Mouse (Mus musculus) forebrain, embryonic 10.5 days (tissue): Measurements from ENCODE around the gene Dot1l. TPM values are rescaled to one million over a fixed set of nuclear protein-coding genes. Genes with fewer than 3 reads are reported as not detected.

ENCODE experiments used
- DNase-seq: peaks from one replicate; pipeline ENCODE4 v3.0.0-alpha.2; 2017; ENCODE audit warnings: low spot score; ENCODE audit errors: extremely low spot score
- H3K27ac ChIP-seq: fragments of 300-500 bp; sonication (generic); 2 replicates; pipeline ENCODE4 v1.5.1; 2016; ENCODE audit warnings: mild to moderate bottlenecking
- H3K27me3 ChIP-seq: fragments of 300-500 bp; sonication (generic); 2 replicates; pipeline ENCODE4 v1.6.1; 2016; ENCODE audit warnings: mild to moderate bottlenecking; ENCODE audit not compliant: poor library complexity, severe bottlenecking
- H3K36me3 ChIP-seq: fragments of 300-500 bp; sonication (generic); replicated peaks from 2 replicates; pipeline ENCODE4 v1.6.1; 2016; ENCODE audit warnings: mild to moderate bottlenecking, moderate library complexity
- H3K4me1 ChIP-seq: fragments of 300-500 bp; sonication (generic); 2 replicates; pipeline ENCODE4 v1.6.1; 2016
- H3K4me3 ChIP-seq: fragments of 300-500 bp; sonication (generic); 2 replicates; pipeline ENCODE4 v1.5.1; 2016; ENCODE audit warnings: mild to moderate bottlenecking, moderate library complexity
- H3K9me3 ChIP-seq: fragments of 300-500 bp; sonication (generic); 2 replicates; pipeline ENCODE4 v1.6.1; 2016; ENCODE audit warnings: mild to moderate bottlenecking, moderate library complexity
- WGBS: fragments of 180-500 bp; shearing (Covaris S2); methylation state at CpG from one replicate; pipeline ENCODE4 v1.1.7; 2016; 5-methylcytosine and 5-hydroxymethylcytosine counted together
- polyA plus RNA-seq: library from polyadenylated mRNA; unstranded; fragments of >200 nt; fragmentation: Nextera tagmentation; extraction: Ambion mirVana; gene quantifications from 2 replicates; pipeline ENCODE4 v1.2.1, GENCODE M21; 2016

Dot1l gene
- polyA plus RNA-seq, 1 experiment from 2014 or later: 20.8 TPM

- H3K4me1 ChIP-seq: peaks cover 45% of the 10 kb centered on the region
- WGBS: 4% methylated on average over 18 of the region's 18 CpGs
- H3K9me3 ChIP-seq: no peaks in the 10 kb centered on the region
- peak overlapping the region; percentile 93 for H3K4me3 ChIP-seq
- peak overlapping the region; percentile 99 for H3K27ac ChIP-seq
- DNase-seq: no peak
- H3K27me3 ChIP-seq: no peaks in the 10 kb centered on the region
- peaks cover 72% of the 10 kb centered on the region for H3K36me3 ChIP-seq
Measured at GRCm38 (mm10) chr10:80799070-80799566, 44.1 kb downstream of the Dot1l start.

GRCm38 (mm10) chr10:80802204-80802912 lies 47.4 kb downstream of the Dot1l start:
- no peak for DNase-seq
- Histone ChIP-seq H3K9me3 (no peaks in the 10 kb centered on the region), H3K36me3 (peaks cover 60% of the 10 kb centered on the region), H3K4me1 (peaks cover 53% of the 10 kb centered on the region), H3K27ac (no peak overlapping the region), H3K4me3 (0 out of 2 replicates have a peak overlapping the region, but pooled peaks have one; percentile 11), H3K27me3 (peaks cover 24% of the 10 kb centered on the region)
- 95% methylated on average over 10 of the region's 10 CpGs for WGBS

GRCm38 (mm10) chr10:80802996-80803395 lies 48.0 kb downstream of the Dot1l start:
- Histone ChIP-seq H3K27ac (no peak overlapping the region), H3K27me3 (peaks cover 30% of the 10 kb centered on the region), H3K4me3 (peak overlapping the region; percentile 9; the same call in 1 of the 2 replicates), H3K9me3 (no peaks in the 10 kb centered on the region), H3K4me1 (peaks cover 53% of the 10 kb centered on the region), H3K36me3 (peaks cover 60% of the 10 kb centered on the region)
- 83% methylated on average over 3 of the region's 3 CpGs for WGBS
- no peak for DNase-seq

DNA sequence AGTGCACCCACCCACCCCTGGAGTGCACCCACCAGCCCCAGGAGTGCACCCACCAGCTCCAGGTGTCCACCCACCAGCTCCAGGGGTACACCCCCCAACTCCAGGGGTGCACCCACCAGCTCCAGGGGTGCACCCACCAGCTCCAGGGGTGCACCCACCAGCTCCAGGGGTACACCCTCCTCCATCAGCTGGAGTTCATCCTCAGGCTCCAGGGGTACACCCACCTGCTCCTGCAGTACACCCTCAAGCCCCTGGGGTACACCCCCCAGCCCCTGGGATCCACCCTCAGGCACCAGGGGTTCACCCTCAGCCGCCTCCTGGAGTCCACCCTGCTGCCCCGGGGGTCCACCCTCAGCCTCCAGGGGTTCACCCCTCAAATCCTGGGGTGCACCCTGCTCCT lies 49.3 kb downstream of the Dot1l start:
- H3K36me3 ChIP-seq: peaks cover 60% of the 10 kb centered on the region
- peaks cover 43% of the 10 kb centered on the region for H3K27me3 ChIP-seq
- no peak for DNase-seq
- 100% methylated on average over 2 of the region's 2 CpGs for WGBS
- H3K27ac ChIP-seq: no peak overlapping the region
- H3K9me3 ChIP-seq: no peaks in the 10 kb centered on the region
- peak overlapping the region; percentile 3; the same call in 1 of the 2 replicates for H3K4me3 ChIP-seq
- peaks cover 64% of the 10 kb centered on the region for H3K4me1 ChIP-seq

DNA sequence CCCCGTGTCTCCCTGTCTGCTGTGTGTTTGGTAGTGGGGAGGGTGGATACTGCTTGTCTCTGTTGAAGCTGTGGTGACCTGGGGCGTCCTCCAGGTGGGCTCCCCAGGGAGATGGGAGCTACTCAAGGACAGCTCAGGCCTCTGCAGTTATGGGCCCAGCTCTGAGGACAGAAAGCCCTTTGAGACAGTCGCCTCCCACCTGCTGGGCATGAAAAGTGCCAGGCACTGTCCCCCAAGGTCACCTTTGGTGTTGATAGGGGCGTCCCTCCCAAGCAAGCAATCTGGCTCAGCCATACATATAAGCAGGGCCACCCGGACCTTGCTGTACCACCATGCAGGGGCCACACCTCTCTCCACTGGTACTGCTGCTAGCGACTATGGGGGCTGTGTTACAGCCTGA lies 49.9 kb downstream of the Dot1l start, which contains the start of gene Amh:
Gene Amh, plus strand, starts transcription at position 328 of the 400 bp plus-strand sequence.
- Histone ChIP-seq H3K9me3 (no peaks in the 10 kb centered on the region), H3K4me1 (peaks cover 63% of the 10 kb centered on the region), H3K4me3 (peak within 1 kb of the TSS; percentile 61), H3K27me3 (peaks cover 49% of the 10 kb centered on the region), H3K36me3 (peaks cover 59% of the 10 kb centered on the region), H3K27ac (no peak within 1 kb of the TSS)
- no peak for DNase-seq
- 67% methylated on average over 6 of the region's 6 CpGs for WGBS

GRCm38 (mm10) chr10:80805322-80805721 lies 50.3 kb downstream of the Dot1l start:
- H3K4me3 ChIP-seq: peak overlapping the region; percentile 61
- no peak overlapping the region for H3K27ac ChIP-seq
- no peaks in the 10 kb centered on the region for H3K9me3 ChIP-seq
- peaks cover 55% of the 10 kb centered on the region for H3K36me3 ChIP-seq
- H3K27me3 ChIP-seq: peaks cover 53% of the 10 kb centered on the region
- peaks cover 63% of the 10 kb centered on the region for H3K4me1 ChIP-seq
- no peak for DNase-seq
- 84% methylated on average over 5 of the region's 5 CpGs for WGBS

GRCm38 (mm10) chr10:80805925-80806324 lies 50.9 kb downstream of the Dot1l start:
- peak overlapping the region; percentile 61; the same call in 1 of the 2 replicates for H3K4me3 ChIP-seq
- DNase-seq: peak; percentile 77
- H3K27me3 ChIP-seq: peaks cover 59% of the 10 kb centered on the region
- peaks cover 60% of the 10 kb centered on the region for H3K4me1 ChIP-seq
- no peaks in the 10 kb centered on the region for H3K9me3 ChIP-seq
- no peak overlapping the region for H3K27ac ChIP-seq
- WGBS: 23% methylated on average over 3 of the region's 3 CpGs
- H3K36me3 ChIP-seq: peaks cover 49% of the 10 kb centered on the region

GRCm38 (mm10) chr10:80806341-80807056 lies 51.5 kb downstream of the Dot1l start:
- peak; percentile 29 for DNase-seq
- Histone ChIP-seq H3K36me3 (peaks cover 43% of the 10 kb centered on the region), H3K4me1 (peaks cover 57% of the 10 kb centered on the region), H3K9me3 (no peaks in the 10 kb centered on the region), H3K27ac (peak overlapping the region; percentile 85), H3K27me3 (peaks cover 65% of the 10 kb centered on the region), H3K4me3 (peak overlapping the region; percentile 61)
- 39% methylated on average over 34 of the region's 34 CpGs for WGBS

DNA sequence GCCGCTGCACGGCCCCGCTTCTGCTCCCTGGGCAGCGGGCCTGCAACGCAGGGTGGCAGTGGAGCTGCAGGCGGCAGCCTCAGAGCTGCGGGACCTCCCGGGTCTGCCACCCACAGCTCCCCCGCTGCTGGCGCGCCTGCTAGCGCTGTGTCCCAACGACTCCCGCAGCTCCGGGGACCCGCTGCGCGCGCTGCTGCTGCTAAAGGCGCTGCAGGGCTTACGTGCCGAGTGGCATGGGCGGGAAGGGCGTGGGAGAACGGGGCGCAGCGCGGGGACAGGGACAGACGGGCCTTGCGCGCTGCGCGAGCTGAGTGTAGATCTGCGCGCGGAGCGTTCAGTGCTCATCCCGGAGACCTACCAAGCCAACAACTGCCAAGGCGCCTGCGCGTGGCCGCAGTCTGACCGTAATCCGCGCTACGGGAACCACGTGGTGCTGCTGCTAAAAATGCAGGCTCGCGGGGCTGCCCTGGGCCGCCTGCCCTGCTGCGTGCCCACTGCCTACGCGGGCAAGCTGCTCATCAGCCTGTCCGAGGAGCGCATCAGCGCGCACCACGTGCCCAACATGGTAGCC lies 52.1 kb downstream of the Dot1l start:
- peaks cover 37% of the 10 kb centered on the region for H3K36me3 ChIP-seq
- H3K9me3 ChIP-seq: no peaks in the 10 kb centered on the region
- H3K27ac ChIP-seq: peak overlapping the region; percentile 85
- peak overlapping the region; percentile 61 for H3K4me3 ChIP-seq
- WGBS: 2% methylated on average over 58 of the region's 58 CpGs
- peak; percentile 77 for DNase-seq
- H3K4me1 ChIP-seq: peaks cover 57% of the 10 kb centered on the region
- H3K27me3 ChIP-seq: peaks cover 71% of the 10 kb centered on the region

- 16% methylated on average over 40 of the region's 40 CpGs for WGBS
- Histone ChIP-seq H3K27ac (peak overlapping the region; percentile 56), H3K4me3 (peak overlapping the region; percentile 61), H3K27me3 (peaks cover 82% of the 10 kb centered on the region), H3K4me1 (peaks cover 57% of the 10 kb centered on the region), H3K36me3 (peaks cover 25% of the 10 kb centered on the region), H3K9me3 (no peaks in the 10 kb centered on the region)
- peak; percentile 44 for DNase-seq
Measured at GRCm38 (mm10) chr10:80808099-80808984, 53.3 kb downstream of the Dot1l start.

DNA sequence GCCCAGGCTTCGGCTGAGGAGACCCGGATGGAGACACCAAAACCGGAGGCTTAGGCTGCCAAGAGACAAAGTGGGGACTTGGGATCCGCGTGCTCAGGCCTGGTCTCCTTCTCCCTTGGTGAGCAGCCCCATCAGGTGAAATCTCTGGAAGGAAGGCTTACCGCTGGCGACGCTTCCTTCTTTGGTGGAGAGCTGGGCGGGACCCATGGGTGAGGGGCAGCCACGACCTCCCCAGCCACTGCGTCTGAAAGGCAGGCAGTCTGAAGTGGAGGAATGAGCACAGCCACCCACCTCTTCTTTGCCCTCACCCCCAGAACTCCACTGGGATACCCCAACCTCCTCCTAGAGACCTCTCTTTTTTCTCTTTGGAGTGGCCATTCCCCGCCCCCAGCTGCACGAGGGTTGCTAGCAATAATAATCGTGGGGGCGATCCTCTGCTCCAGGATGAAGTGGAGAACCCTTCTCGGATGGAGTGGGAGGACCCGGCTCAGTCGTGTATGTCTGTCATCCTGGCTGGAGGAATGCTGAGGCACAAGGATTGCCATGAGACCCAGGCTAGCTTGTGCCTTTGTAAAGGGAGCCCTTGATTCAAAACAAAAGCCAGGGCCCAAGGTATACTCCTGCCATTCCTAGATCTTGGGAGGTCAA lies 54.1 kb downstream of the Dot1l start:
- H3K27me3 ChIP-seq: peaks cover 85% of the 10 kb centered on the region
- H3K27ac ChIP-seq: peak overlapping the region; percentile 56
- H3K9me3 ChIP-seq: no peaks in the 10 kb centered on the region
- H3K36me3 ChIP-seq: peaks cover 17% of the 10 kb centered on the region
- WGBS: 7% methylated on average over 18 of the region's 18 CpGs
- no peak for DNase-seq
- H3K4me1 ChIP-seq: peaks cover 57% of the 10 kb centered on the region
- H3K4me3 ChIP-seq: peak overlapping the region; percentile 61
